Mouse (Mus musculus): ENCODE data around the gene Ldlrad3. TPM values are rescaled to one million over a fixed set of nuclear protein-coding genes. Genes with fewer than 3 reads are reported as not detected.

Ldlrad3 gene
- total RNA-seq, 2 experiments from 2014 or later, result 4.5 to 5.9 TPM

GRCm38 (mm10) chr2:101909326-101910080, 276.7 kb downstream of the Ldlrad3 start:
- no peak for DNase-seq
- intact Hi-C loops (cut with DNase I), result loop anchor here (5.0 to 10.0 kb wide), 2 partner anchors 123 to 185 kb away; no protein-coding TSS in a partner anchor
- H3K27ac ChIP-seq, result no peak overlapping the region
- no peak for TF ChIP-seq CTCF (IDR thresholded peaks at IDR 0.05)
- no peak overlapping the region for H3K4me3 ChIP-seq

GRCm38 (mm10) chr2:101908773-101909172, 277.4 kb downstream of the Ldlrad3 start:
- no peak overlapping the region for H3K27ac ChIP-seq
- TF ChIP-seq CTCF (IDR thresholded peaks at IDR 0.05), result no peak
- DNase-seq, result no peak
- no peak overlapping the region for H3K4me3 ChIP-seq
- intact Hi-C loops (cut with DNase I), result loop anchor here (5.0 to 10.0 kb wide), 2 partner anchors 124 to 186 kb away; no protein-coding TSS in a partner anchor

- intact Hi-C loops (cut with DNase I), result loop anchor here (5.0 to 10.0 kb wide), 2 partner anchors 125 to 187 kb away; no protein-coding TSS in a partner anchor
- H3K4me3 ChIP-seq, result no peak overlapping the region
- no peak for TF ChIP-seq CTCF (IDR thresholded peaks at IDR 0.05)
- H3K27ac ChIP-seq, result no peak overlapping the region
- DNase-seq, result no peak
These were observed 278.7 kb downstream of the Ldlrad3 start for GRCm38 (mm10) chr2:101907386-101908022.

- H3K4me3 ChIP-seq, result no peak overlapping the region
- intact Hi-C loops (cut with DNase I), result loop anchor here (1.0 to 10.0 kb wide), 3 partner anchors 126 to 547 kb away; no protein-coding TSS in a partner anchor
- DNase-seq, result no peak
- H3K27ac ChIP-seq, result no peak overlapping the region
- no peak for TF ChIP-seq CTCF (IDR thresholded peaks at IDR 0.05)
These were observed 279.9 kb downstream of the Ldlrad3 start for GRCm38 (mm10) chr2:101906379-101906690.

- TF ChIP-seq CTCF (IDR thresholded peaks at IDR 0.05), result peak; percentile 89
- Histone ChIP-seq H3K4me3 (no peak overlapping the region; the same call in 1 of the 2 replicates), H3K27ac (no peak overlapping the region)
- peak; percentile 76 for DNase-seq
- intact Hi-C loops (cut with DNase I), result loop anchor here (1.0 to 10.0 kb wide), 3 partner anchors 127 to 548 kb away; no protein-coding TSS in a partner anchor
These were observed 280.4 kb downstream of the Ldlrad3 start for GRCm38 (mm10) chr2:101905534-101906378.

GRCm38 (mm10) chr2:101902196-101902595, 284.0 kb downstream of the Ldlrad3 start:
- no peak overlapping the region for H3K27ac ChIP-seq
- TF ChIP-seq CTCF (IDR thresholded peaks at IDR 0.05), result no peak
- H3K4me3 ChIP-seq, result no peak overlapping the region
- intact Hi-C loops (cut with DNase I), result loop anchor here (10.0 kb wide), 1 partner anchor 193 kb away; no protein-coding TSS in a partner anchor
- DNase-seq, result no peak

Other genes starting within 250 kb of the Ldlrad3 start
- gene Trim44, start 221.4 kb upstream of the Ldlrad3 start, total RNA-seq (2021), result 10 to 100 TPM; 15.9 to 17.1 TPM

Data from gastrocnemius, adult 2 months (tissue).